Mouse (Mus musculus) urinary bladder, postnatal 25 days (tissue): ENCODE results near the gene 2410015M20Rik.
"Not testable (repeated sequence)": the region's sequence is repeated elsewhere in the genome, so short reads cannot be mapped to it uniquely, and the experiment has no call there.

Experiments
- DNase-seq: peaks from one replicate; pipeline ENCODE4 v3.0.0; 2022; ENCODE audit warnings: low spot score

The 2410015M20Rik gene

GRCm38 (mm10) chr17:56609452-56610171 is at the start of gene 2410015M20Rik:
Gene 2410015M20Rik (minus strand): TSS chr17:56609771.
- peak; percentile 87 for DNase-seq

DNA sequence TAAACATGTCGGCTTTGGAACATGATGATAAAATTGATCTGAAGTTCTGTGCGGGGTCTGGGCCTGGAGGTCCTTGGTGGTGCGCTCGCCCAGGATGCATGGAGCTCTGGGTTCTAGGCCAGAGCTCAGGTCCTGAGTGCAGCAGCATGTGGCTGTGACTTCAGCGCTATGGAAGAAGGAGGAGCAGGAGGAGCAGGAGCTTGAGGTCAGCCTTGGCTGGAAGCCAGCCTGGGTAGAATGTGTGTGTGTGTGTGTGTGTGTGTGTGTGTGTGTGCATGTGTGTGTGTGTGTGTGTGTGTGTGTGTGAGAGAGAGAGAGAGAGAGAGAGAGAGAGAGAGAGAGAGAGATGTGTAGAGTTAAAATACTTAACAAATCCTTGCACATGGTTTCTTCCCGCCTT is 46.6 kb upstream of the 2410015M20Rik start:
- DNase-seq = no peak

- no peak for DNase-seq
Measured at GRCm38 (mm10) chr17:56655311-56655710, 45.7 kb upstream of the 2410015M20Rik start.

- DNase-seq = no peak
Measured at GRCm38 (mm10) chr17:56654771-56655170, 45.2 kb upstream of the 2410015M20Rik start.

GRCm38 (mm10) chr17:56651801-56652200 is 42.2 kb upstream of the 2410015M20Rik start:
- no peak for DNase-seq

DNA sequence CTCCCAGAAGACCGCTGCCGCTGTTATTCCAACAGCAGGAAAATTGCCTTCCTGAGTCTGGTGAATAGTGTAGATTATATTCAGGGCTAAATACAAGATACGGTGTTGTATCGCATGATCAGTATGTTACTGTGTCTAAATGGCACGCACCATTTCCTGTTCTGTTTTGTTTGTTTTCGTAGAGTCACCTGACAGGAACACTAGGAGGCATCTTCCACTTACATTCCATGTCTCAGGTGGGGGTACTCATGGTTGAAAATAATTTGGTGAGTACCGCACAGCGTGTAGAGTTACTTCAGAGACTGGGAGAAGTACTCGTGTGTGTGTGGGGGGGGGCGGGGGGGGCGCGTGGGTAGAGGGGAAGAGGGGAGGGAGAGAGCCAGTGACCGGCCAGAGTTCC is 38.0 kb upstream of the 2410015M20Rik start:
- DNase-seq = no peak

GRCm38 (mm10) chr17:56643237-56643636 is 33.7 kb upstream of the 2410015M20Rik start:
- DNase-seq = no peak

DNA sequence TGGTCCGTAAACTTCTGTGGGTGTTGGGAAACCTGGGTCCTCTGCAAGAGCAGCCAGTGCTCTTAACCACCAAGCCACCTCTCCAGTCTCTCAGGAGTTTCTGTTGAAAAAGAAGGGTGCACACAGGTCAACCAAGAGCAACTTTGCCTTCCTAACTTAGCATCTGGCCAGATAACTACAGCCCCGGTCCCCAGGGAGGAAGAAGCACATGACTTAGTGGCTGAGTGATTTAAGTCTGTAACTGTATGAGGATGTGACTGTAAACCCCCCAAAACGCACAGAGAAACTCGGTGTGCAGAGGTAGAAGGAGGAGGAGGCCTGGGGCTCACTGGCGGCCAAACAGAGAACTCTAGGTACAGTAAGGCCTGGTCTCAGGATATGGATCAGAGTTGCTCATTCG is 24.5 kb upstream of the 2410015M20Rik start:
- DNase-seq = no peak

DNA sequence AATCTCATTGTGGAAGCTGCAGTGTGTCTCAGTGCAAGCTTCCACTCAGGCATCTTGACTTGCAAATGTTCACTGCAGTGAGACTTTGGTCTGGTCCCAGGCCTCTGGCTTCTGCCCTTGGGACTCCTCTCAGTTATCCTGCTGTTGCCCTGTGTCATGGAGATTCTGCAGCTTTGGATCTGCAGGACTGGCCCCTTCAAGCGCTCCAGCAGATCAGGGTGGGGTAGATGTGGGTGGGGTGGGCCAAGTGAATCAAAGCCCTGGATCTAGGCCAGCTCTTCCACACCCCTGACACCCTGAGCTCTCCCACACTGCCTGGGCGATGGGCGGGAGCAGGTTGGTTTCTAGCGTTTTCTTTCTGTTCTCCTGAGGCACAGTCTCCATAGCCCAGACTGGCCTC is 22.2 kb upstream of the 2410015M20Rik start:
- DNase-seq = no peak

GRCm38 (mm10) chr17:56629800-56630781 is 20.5 kb upstream of the 2410015M20Rik start:
- not testable (repeated sequence) for DNase-seq

GRCm38 (mm10) chr17:56627530-56628277 is 18.1 kb upstream of the 2410015M20Rik start, which contains the start of gene Catsperd:
Gene Catsperd (plus strand): TSS chr17:56628143.
- DNase-seq = peak; percentile 29

GRCm38 (mm10) chr17:56626754-56627470 is 17.3 kb upstream of the 2410015M20Rik start, which contains the start of gene Lonp1:
Gene Lonp1 (minus strand): TSS chr17:56626887.
- DNase-seq = peak; percentile 95

GRCm38 (mm10) chr17:56626260-56626659 is 16.7 kb upstream of the 2410015M20Rik start:
- DNase-seq = no peak

DNA sequence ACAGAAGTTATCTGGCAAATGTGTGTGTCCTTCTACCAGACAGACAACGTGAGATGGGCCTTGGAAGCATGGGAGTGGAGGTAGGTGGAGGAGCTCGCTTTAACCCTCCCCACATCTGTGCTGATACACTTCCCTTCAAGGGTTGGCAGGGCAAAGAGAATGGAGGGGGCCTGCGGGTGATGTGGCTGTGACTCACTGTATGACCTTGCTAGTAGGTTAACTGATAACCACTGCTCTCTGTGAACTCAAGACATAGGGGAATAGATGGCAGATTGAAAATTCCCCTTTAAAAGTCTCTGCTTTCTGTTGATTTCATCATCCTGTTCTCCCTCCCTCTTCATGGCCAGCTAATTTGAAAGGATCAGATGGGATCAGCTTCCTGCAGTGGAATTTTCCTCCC is 15.9 kb upstream of the 2410015M20Rik start:
- DNase-seq = no peak

DNA sequence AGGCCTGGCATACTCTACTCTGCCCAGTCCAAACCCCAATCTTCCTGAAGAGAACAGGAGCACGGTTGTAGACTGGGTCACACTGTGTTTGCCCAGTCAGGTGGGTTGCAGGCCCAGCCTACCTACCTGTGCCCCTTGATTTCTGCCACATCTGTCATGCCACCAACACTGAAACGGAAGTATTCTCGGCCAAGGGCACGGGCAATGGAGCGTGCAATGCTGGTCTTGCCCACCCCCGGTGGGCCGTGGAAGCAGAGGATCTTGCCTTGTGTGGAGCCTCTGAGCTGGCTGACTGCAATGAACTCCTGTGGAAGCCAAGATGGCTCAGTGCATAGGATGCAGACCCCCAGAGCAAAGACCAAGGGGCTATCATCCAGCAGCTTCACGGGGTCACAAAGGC is 8.1 kb upstream of the 2410015M20Rik start:
- no peak for DNase-seq

DNA sequence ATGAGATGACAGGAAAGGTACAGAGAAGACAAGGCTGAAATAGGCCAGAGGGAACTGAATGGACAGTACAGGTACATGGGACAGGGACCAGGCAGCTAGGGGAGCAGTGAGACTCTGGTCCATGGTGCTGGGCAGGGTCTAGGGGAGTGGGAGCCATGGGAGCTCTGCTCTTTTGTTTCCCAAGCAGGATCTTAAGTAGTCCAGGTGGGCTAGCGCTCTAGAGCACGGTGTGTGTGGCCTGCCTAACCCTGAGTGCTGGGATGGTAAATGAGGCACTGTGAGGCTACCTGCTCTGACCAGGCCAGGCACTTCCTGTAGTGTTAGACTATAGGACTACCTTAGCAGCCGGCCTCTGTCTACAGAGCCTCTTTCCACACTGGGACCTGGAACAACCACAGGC is 7.2 kb upstream of the 2410015M20Rik start:
- DNase-seq = no peak

DNA sequence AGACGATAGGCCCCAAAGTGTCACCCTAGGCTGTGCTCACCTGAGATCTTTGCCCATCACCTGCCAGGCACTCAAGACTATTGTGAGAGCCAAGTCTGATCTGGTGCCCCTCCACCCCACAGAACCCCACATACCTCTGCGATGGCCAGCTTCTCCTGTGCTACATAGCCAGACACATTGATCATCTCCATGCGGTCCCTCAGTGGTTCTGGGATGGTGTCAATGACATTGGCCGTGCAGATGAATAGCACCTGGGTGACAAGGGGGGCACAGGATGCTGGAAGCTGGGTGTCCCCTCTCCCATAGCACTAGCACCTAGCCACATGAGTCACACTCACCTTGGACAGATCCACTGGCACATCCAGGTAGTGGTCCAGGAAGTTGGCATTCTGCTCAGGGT is 6.2 kb upstream of the 2410015M20Rik start:
- no peak for DNase-seq

- no peak for DNase-seq
Measured at GRCm38 (mm10) chr17:56615136-56615784, 5.7 kb upstream of the 2410015M20Rik start.

DNA sequence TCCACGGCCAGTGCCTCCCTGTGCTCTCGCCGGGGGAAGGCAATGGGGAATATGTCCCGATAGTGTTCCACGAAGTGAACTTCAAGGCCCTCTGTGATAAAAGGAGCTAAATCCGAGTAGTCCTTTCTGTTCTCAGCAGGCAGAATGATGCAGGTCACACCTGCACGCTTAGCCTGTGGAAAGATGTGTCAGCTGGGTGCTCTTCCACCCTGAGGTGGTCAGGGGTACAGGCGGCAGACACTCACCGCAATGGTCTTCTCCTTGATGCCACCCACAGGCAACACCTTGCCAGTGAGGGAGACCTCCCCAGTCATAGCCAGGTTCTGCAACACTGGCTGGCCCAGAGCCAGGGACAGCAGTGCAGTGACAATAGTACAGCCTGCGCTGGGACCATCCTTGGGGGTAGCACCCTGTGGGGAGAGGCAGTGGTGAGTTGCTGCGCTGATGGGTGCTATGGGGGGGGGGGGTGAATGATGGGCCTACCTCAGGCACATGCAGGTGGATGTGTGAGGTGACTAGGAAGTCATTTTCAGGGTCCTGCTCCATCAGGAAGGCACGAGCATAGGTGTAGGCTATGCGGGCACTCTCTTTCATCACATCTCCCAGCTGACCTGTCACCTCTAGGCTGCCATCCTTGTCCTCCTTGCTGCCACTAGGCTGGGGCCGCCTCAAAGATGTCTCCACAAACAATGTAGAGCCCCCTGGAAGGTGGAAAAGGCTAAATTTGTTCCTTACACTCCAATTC is 5.0 kb upstream of the 2410015M20Rik start:
- DNase-seq = no peak

DNA sequence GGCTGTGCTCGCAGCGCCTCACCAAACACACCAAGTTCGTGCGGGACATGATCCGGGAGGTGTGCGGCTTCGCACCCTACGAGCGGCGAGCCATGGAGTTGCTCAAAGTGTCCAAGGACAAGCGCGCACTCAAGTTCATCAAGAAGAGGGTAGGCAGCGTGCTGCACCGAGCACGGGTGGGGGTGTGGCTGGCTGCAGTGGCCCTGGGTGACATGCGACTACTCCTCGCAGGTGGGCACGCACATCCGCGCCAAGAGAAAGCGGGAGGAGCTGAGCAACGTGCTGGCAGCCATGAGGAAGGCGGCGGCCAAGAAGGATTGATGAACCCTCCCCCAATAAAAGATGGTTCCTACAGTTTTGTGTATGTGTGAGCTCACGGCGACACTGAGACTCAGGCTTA is 4.3 kb upstream of the 2410015M20Rik start:
- peak; percentile 28 for DNase-seq
